Mouse (Mus musculus): ENCODE results near the gene Pkd1l2. TPM values are rescaled to one million over a fixed set of nuclear protein-coding genes. Genes with fewer than 3 reads are reported as not detected.

The Pkd1l2 gene
- polyA plus RNA-seq, 1 experiment = 0.02 TPM

- WGBS = 17% methylated on average over 8 of the region's 8 CpGs
- H3K4me3 ChIP-seq (replicated peaks; ENCODE audit: insufficient read depth, low read depth, low read length) = peak overlapping the region; percentile 68
- TF ChIP-seq CTCF (IDR thresholded peaks at IDR 0.05; ENCODE audit: borderline replicate concordance, insufficient read depth, low read depth, low read length) (no peak), POLR2A (IDR thresholded peaks at IDR 0.05; ENCODE audit: borderline replicate concordance, insufficient read depth, low read length) (no peak)
- H3K27me3 ChIP-seq (ENCODE audit: control insufficient read depth, insufficient read depth, low read length) = no peaks in the 10 kb centered on the region
- peak in 1 of 2 experiments; percentile 24 for DNase-seq
- no peak overlapping the region for H3K27ac ChIP-seq (ENCODE audit: insufficient read depth, low read length)
- no peaks in the 10 kb centered on the region for H3K4me1 ChIP-seq (ENCODE audit: control insufficient read depth, insufficient read depth, low read length)
Measured at GRCm38 (mm10) chr8:116978052-116978451, 104.2 kb downstream of the Pkd1l2 start.

GRCm38 (mm10) chr8:116975606-116976005 lies 106.6 kb downstream of the Pkd1l2 start:
- no peak for DNase-seq
- TF ChIP-seq POLR2A (IDR thresholded peaks at IDR 0.05; ENCODE audit: borderline replicate concordance, insufficient read depth, low read length) (no peak), CTCF (IDR thresholded peaks at IDR 0.05; ENCODE audit: borderline replicate concordance, insufficient read depth, low read depth, low read length) (no peak)
- Histone ChIP-seq H3K27ac (ENCODE audit: insufficient read depth, low read length) (no peak overlapping the region), H3K27me3 (ENCODE audit: control insufficient read depth, insufficient read depth, low read length) (no peaks in the 10 kb centered on the region), H3K4me3 (replicated peaks; ENCODE audit: insufficient read depth, low read depth, low read length) (no peak overlapping the region), H3K4me1 (ENCODE audit: control insufficient read depth, insufficient read depth, low read length) (no peaks in the 10 kb centered on the region)
- WGBS = 69% methylated on average over 5 of the region's 5 CpGs

- Histone ChIP-seq H3K27ac (ENCODE audit: insufficient read depth, low read length) (no peak overlapping the region), H3K4me1 (ENCODE audit: control insufficient read depth, insufficient read depth, low read length) (no peaks in the 10 kb centered on the region), H3K27me3 (ENCODE audit: control insufficient read depth, insufficient read depth, low read length) (no peaks in the 10 kb centered on the region), H3K4me3 (replicated peaks; ENCODE audit: insufficient read depth, low read depth, low read length) (no peak overlapping the region)
- no peak for DNase-seq
- 40% methylated on average over 5 of the region's 5 CpGs for WGBS
- TF ChIP-seq POLR2A (IDR thresholded peaks at IDR 0.05; ENCODE audit: borderline replicate concordance, insufficient read depth, low read length) = no peak
Measured at GRCm38 (mm10) chr8:116975066-116975465, 107.2 kb downstream of the Pkd1l2 start.

- DNase-seq = no peak
- no peak overlapping the region for H3K4me3 ChIP-seq (replicated peaks; ENCODE audit: insufficient read depth, low read depth, low read length)
- H3K4me1 ChIP-seq (ENCODE audit: control insufficient read depth, insufficient read depth, low read length) = no peaks in the 10 kb centered on the region
- TF ChIP-seq CTCF (IDR thresholded peaks at IDR 0.05; ENCODE audit: borderline replicate concordance, insufficient read depth, low read depth, low read length) = no peak
- no peak for TF ChIP-seq POLR2A (IDR thresholded peaks at IDR 0.05; ENCODE audit: borderline replicate concordance, insufficient read depth, low read length)
- 91% methylated on average over 6 of the region's 6 CpGs for WGBS
- H3K27me3 ChIP-seq (ENCODE audit: control insufficient read depth, insufficient read depth, low read length) = no peaks in the 10 kb centered on the region
- H3K27ac ChIP-seq (ENCODE audit: insufficient read depth, low read length) = no peak overlapping the region
Measured at GRCm38 (mm10) chr8:116969531-116969930, 112.7 kb downstream of the Pkd1l2 start.

GRCm38 (mm10) chr8:116954415-116954814 lies 127.8 kb downstream of the Pkd1l2 start:
- Histone ChIP-seq H3K27me3 (ENCODE audit: control insufficient read depth, insufficient read depth, low read length) (no peaks in the 10 kb centered on the region), H3K4me1 (ENCODE audit: control insufficient read depth, insufficient read depth, low read length) (peaks cover 10% of the 10 kb centered on the region), H3K27ac (ENCODE audit: insufficient read depth, low read length) (no peak overlapping the region), H3K4me3 (replicated peaks; ENCODE audit: insufficient read depth, low read depth, low read length) (no peak overlapping the region)
- no peak for TF ChIP-seq POLR2A (IDR thresholded peaks at IDR 0.05; ENCODE audit: borderline replicate concordance, insufficient read depth, low read length)
- no peak for TF ChIP-seq CTCF (IDR thresholded peaks at IDR 0.05; ENCODE audit: borderline replicate concordance, insufficient read depth, low read depth, low read length)
- no peak for DNase-seq
- 79% methylated on average over 9 of the region's 9 CpGs for WGBS

GRCm38 (mm10) chr8:116952428-116952827 lies 129.8 kb downstream of the Pkd1l2 start:
- DNase-seq = no peak
- H3K4me3 ChIP-seq (replicated peaks; ENCODE audit: insufficient read depth, low read depth, low read length) = no peak overlapping the region
- TF ChIP-seq POLR2A (IDR thresholded peaks at IDR 0.05; ENCODE audit: borderline replicate concordance, insufficient read depth, low read length) (no peak), CTCF (IDR thresholded peaks at IDR 0.05; ENCODE audit: borderline replicate concordance, insufficient read depth, low read depth, low read length) (no peak)
- H3K4me1 ChIP-seq (ENCODE audit: control insufficient read depth, insufficient read depth, low read length) = peaks cover 10% of the 10 kb centered on the region
- 91% methylated on average over 8 of the region's 8 CpGs for WGBS
- no peaks in the 10 kb centered on the region for H3K27me3 ChIP-seq (ENCODE audit: control insufficient read depth, insufficient read depth, low read length)
- H3K27ac ChIP-seq (ENCODE audit: insufficient read depth, low read length) = no peak overlapping the region

GRCm38 (mm10) chr8:116951778-116952177 lies 130.5 kb downstream of the Pkd1l2 start:
- 41% methylated on average over 2 of the region's 2 CpGs for WGBS
- H3K27me3 ChIP-seq (ENCODE audit: control insufficient read depth, insufficient read depth, low read length) = no peaks in the 10 kb centered on the region

GRCm38 (mm10) chr8:116951369-116951768 lies 130.9 kb downstream of the Pkd1l2 start:
- H3K4me3 ChIP-seq (replicated peaks; ENCODE audit: insufficient read depth, low read depth, low read length) = no peak overlapping the region
- DNase-seq = no peak
- H3K4me1 ChIP-seq (ENCODE audit: control insufficient read depth, insufficient read depth, low read length) = peaks cover 10% of the 10 kb centered on the region
- 52% methylated on average over 5 of the region's 5 CpGs for WGBS
- H3K27ac ChIP-seq (ENCODE audit: insufficient read depth, low read length) = no peak overlapping the region
- TF ChIP-seq CTCF (IDR thresholded peaks at IDR 0.05; ENCODE audit: borderline replicate concordance, insufficient read depth, low read depth, low read length) = no peak
- TF ChIP-seq POLR2A (IDR thresholded peaks at IDR 0.05; ENCODE audit: borderline replicate concordance, insufficient read depth, low read length) = no peak
- H3K27me3 ChIP-seq (ENCODE audit: control insufficient read depth, insufficient read depth, low read length) = no peaks in the 10 kb centered on the region

More at GRCm38 (mm10) chr8:116951778-116952177, 130.5 kb downstream of the Pkd1l2 start:
- TF ChIP-seq CTCF (IDR thresholded peaks at IDR 0.05; ENCODE audit: borderline replicate concordance, insufficient read depth, low read depth, low read length) = no peak
- TF ChIP-seq POLR2A (IDR thresholded peaks at IDR 0.05; ENCODE audit: borderline replicate concordance, insufficient read depth, low read length) = no peak
- Histone ChIP-seq H3K27ac (ENCODE audit: insufficient read depth, low read length) (no peak overlapping the region), H3K4me1 (ENCODE audit: control insufficient read depth, insufficient read depth, low read length) (peaks cover 10% of the 10 kb centered on the region), H3K4me3 (replicated peaks; ENCODE audit: insufficient read depth, low read depth, low read length) (no peak overlapping the region)
- peak in 1 of 2 experiments; percentile 13 for DNase-seq

Measured in cerebellum, adult 2 months (tissue).